ENCODE assay signal across 8 mouse cellular contexts in genomic region chr10:53341288-53341965, GRCm38 (mm10). TPM values are rescaled to one million over a fixed set of nuclear protein-coding genes. Genes with fewer than 3 reads are reported as not detected.
DNase-seq lines count a peak whose midpoint lies in the region; ATAC-seq and TF ChIP-seq lines count a peak whose summit lies in the region.

No protein-coding gene starts in this region.

- peak overlapping the region; percentile 65 for H3K9ac ChIP-seq in heart, embryonic 11.5 days (ENCODE audit: low read depth, low read length)
- no peak overlapping the region for H3K9ac ChIP-seq in neural tube, embryonic 15.5 days (replicated peaks)

- H3K4me3 ChIP-seq in heart, embryonic 11.5 days (ENCODE audit: low read depth, low read length) = peak overlapping the region; percentile 35
- H3K4me3 ChIP-seq in spleen, adult 2 months (ENCODE audit: extremely low read depth, insufficient read depth, insufficient read length) = no peak overlapping the region
- no peak overlapping the region for H3K4me3 ChIP-seq in neural tube, embryonic 15.5 days (replicated peaks)

- WGBS in heart, embryonic 11.5 days (ENCODE audit: insufficient replicate concordance) = 68% methylated on average over 7 of the region's 7 CpGs
- WGBS in spleen, adult 2 months = 89% methylated on average over 7 of the region's 7 CpGs
- 77% methylated on average over 7 of the region's 7 CpGs for WGBS in neural tube, embryonic 15.5 days

- peaks cover 2% of the 10 kb centered on the region; the same call in 1 of the 2 replicates for H3K4me1 ChIP-seq in heart, embryonic 11.5 days (ENCODE audit: control insufficient read depth, insufficient read depth, low read length)
- H3K4me1 ChIP-seq in spleen, adult 2 months (ENCODE audit: control insufficient read depth, insufficient read depth, insufficient read length) = no peaks in the 10 kb centered on the region; the same call in 1 of the 2 replicates
- peaks cover 2% of the 10 kb centered on the region; the same call in 1 of the 2 replicates for H3K4me1 ChIP-seq in neural tube, embryonic 15.5 days

- ATAC-seq in heart, embryonic 11.5 days (replicated peaks; ENCODE audit: insufficient number of reproducible peaks, low FRiP score, low TSS enrichment) = peak; percentile 44; the same call in 1 of the 2 replicates
- peak; percentile 55; the same call in 1 of the 2 replicates for ATAC-seq in neural tube, embryonic 15.5 days (ENCODE audit: low FRiP score)

- no peak for TF ChIP-seq POLR2A in spleen, adult 2 months (IDR thresholded peaks at IDR 0.05; ENCODE audit: low read depth, low read length)

- TF ChIP-seq CTCF in spleen, adult 2 months (IDR thresholded peaks at IDR 0.05; ENCODE audit: extremely low read depth, insufficient read depth, insufficient read length, insufficient replicate concordance) = peak; percentile 11; the same call in 1 of the 2 replicates

- H3K4me2 ChIP-seq in heart, embryonic 11.5 days = peak overlapping the region; percentile 57
- no peak overlapping the region for H3K4me2 ChIP-seq in neural tube, embryonic 15.5 days

- peak overlapping the region; percentile 74 for H3K27ac ChIP-seq in heart, embryonic 11.5 days (ENCODE audit: low read depth, low read length)
- no peak overlapping the region for H3K27ac ChIP-seq in spleen, adult 2 months (ENCODE audit: insufficient read depth, low read length)
- no peak overlapping the region for H3K27ac ChIP-seq in neural tube, embryonic 15.5 days (replicated peaks)

- H3K27me3 ChIP-seq in heart, embryonic 11.5 days (ENCODE audit: control insufficient read depth, insufficient read depth, low read length) = no peaks in the 10 kb centered on the region
- no peaks in the 10 kb centered on the region for H3K27me3 ChIP-seq in spleen, adult 2 months (ENCODE audit: control insufficient read depth, insufficient read depth, low read length)
- no peaks in the 10 kb centered on the region for H3K27me3 ChIP-seq in neural tube, embryonic 15.5 days (replicated peaks)

- H3K36me3 ChIP-seq in heart, embryonic 11.5 days (ENCODE audit: control insufficient read depth, insufficient read depth, low read length) = no peaks in the 10 kb centered on the region
- no peaks in the 10 kb centered on the region for H3K36me3 ChIP-seq in spleen, adult 2 months (ENCODE audit: control insufficient read depth, insufficient read depth, low read length)
- H3K36me3 ChIP-seq in neural tube, embryonic 15.5 days = no peaks in the 10 kb centered on the region

- no peak for DNase-seq in heart, adult 18-20 months
- no peak for DNase-seq in spleen, adult 2 months (ENCODE audit: low read depth in 1 of 2, low spot score in 2 of 2)
- DNase-seq in spleen, postnatal 4 days (ENCODE audit: low spot score in 2 of 2) = no peak
- peak; percentile 9 for DNase-seq in forelimb bud, embryonic 11.5 days (ENCODE audit: low read depth, low spot score)
- no peak for DNase-seq in testis, postnatal 14 days (ENCODE audit: low spot score)
- DNase-seq in left cerebral cortex, adult 11 months (ENCODE audit: low spot score) = no peak

- no peaks in the 10 kb centered on the region for H3K9me3 ChIP-seq in heart, embryonic 11.5 days (replicated peaks; ENCODE audit: control insufficient read depth, low read length)
- H3K9me3 ChIP-seq in neural tube, embryonic 15.5 days (replicated peaks) = no peaks in the 10 kb centered on the region

RNA-seq across cellular contexts. Expression of gene Pln, which starts 4.0 kb away (rescaled TPM):
- polyA plus RNA-seq in heart, embryonic 11.5 days (2014; fragmentation: Nextera tagmentation; extraction: Ambion mirVana) = 542 and 553 TPM in 2 replicates
- 1,000 to 10,000 TPM; 6,493 to 6,642 TPM for total RNA-seq in heart, adult 18-20 months (2021)
- 0.36 and 0.79 TPM in 2 replicates for polyA plus RNA-seq in spleen, adult 2 months (2012; rRNA removed)
- polyA plus RNA-seq in neural tube, embryonic 15.5 days (2015; fragmentation: Nextera tagmentation; extraction: Ambion mirVana) = 0.82 and 0.86 TPM in 2 replicates

RNA-seq across cellular contexts. Expression of gene Cep85l, which starts 38.3 kb away (rescaled TPM):
- 3.5 and 5.8 TPM in 2 replicates for polyA plus RNA-seq in heart, embryonic 11.5 days (2014; fragmentation: Nextera tagmentation; extraction: Ambion mirVana)
- total RNA-seq in heart, adult 18-20 months (2021) = 10 to 100 TPM; 13.5 TPM
- 1.2 and 1.4 TPM in 2 replicates for polyA plus RNA-seq in spleen, adult 2 months (2012; rRNA removed)
- 4.8 and 5.0 TPM in 2 replicates for polyA plus RNA-seq in neural tube, embryonic 15.5 days (2015; fragmentation: Nextera tagmentation; extraction: Ambion mirVana)

Comparison
In these comparisons a context has a peak if more than half of its experiments do, and no peak if none do; other contexts are left out.
1. RNA of gene Pln, which starts 4.0 kb away (polyA plus RNA-seq): 542 to 553 TPM in heart, embryonic 11.5 days; 0.82 to 0.86 TPM in neural tube, embryonic 15.5 days and 0.36 to 0.79 TPM in spleen, adult 2 months; every median in the first group is over 100 times any median in the second.